Mouse (Mus musculus): ENCODE results near the gene Grid1. TPM values are rescaled to one million over a fixed set of nuclear protein-coding genes. Genes with fewer than 3 reads are reported as not detected.

Gene Grid1
- total and polyA plus RNA-seq, 3 experiments: 0.04 TPM; not detected in 2

DNA sequence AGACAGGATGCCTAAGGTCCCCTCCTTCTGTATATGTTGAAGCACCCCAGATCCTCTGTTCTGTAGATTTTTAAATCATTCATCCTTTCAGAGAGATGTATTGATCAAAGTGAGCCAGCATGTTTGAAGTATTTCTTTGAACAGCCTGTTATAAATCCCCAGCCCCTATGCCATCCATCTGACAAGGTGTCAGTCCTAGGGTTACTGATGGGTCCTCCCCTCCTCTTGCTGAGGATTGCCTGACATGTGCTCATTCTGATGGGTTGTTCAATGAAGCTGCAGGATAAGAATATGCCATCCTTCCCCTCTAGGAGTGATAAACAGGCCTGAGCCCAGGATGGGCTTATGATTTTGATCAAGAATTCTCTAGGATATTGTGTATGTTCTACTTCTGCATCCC is 411.5 kb downstream of the Grid1 start:
- no peak for DNase-seq

DNA sequence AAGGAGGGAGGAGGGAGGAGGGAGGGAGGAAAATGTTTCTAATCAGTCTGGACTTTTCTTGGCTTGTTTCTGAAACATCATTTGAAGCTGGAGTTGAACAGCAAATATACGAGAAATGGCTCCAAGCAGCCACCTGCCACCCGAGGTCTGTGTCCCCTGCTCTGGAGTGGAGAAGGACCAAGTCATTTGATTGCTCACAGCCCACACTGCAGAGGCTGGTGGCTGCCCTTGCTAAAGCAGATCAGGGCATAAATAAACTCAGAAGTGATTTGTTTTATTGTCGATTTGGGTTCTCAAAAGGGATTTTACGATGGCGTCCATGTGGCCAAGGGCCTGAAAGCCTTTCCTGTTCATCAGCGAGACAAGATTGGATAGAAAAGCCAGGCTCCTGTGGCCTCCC is 423.0 kb downstream of the Grid1 start:
- intact Hi-C loops (cut with DNase I): no loop called here
- Histone ChIP-seq H3K27ac (no peak overlapping the region), H3K4me1 (ENCODE audit: control insufficient read depth, insufficient read depth, low read length) (no peaks in the 10 kb centered on the region), H3K79me2 (replicated peaks; ENCODE audit: control insufficient read depth, insufficient read depth, low read length) (no peaks in the 10 kb centered on the region), H3K36me3 (ENCODE audit: control insufficient read depth, insufficient read depth, low read length) (no peaks in the 10 kb centered on the region), H3K4me3 (no peak overlapping the region), H3K9ac (ENCODE audit: low read depth, low read length) (no peak overlapping the region), H3K27me3 (ENCODE audit: control insufficient read depth, insufficient read depth, low read length) (no peaks in the 10 kb centered on the region)
- TF ChIP-seq CTCF (IDR thresholded peaks at IDR 0.05): no peak
- TF ChIP-seq EP300 (IDR thresholded peaks at IDR 0.05; ENCODE audit: insufficient read depth, low read depth, low read length): no peak
- TF ChIP-seq POLR2A (IDR thresholded peaks at IDR 0.05; ENCODE audit: insufficient read depth, low read depth, low read length): no peak
- DNase-seq: no peak
- WGBS: 82% methylated on average over 6 of the region's 6 CpGs

More for the DNA sequence above, 411.5 kb downstream of the Grid1 start:
- H3K4me3 ChIP-seq: no peak overlapping the region
- no peaks in the 10 kb centered on the region for H3K4me1 ChIP-seq (ENCODE audit: control insufficient read depth, insufficient read depth, low read length)
- TF ChIP-seq POLR2A (IDR thresholded peaks at IDR 0.05; ENCODE audit: insufficient read depth, low read depth, low read length) (no peak), CTCF (IDR thresholded peaks at IDR 0.05) (no peak), EP300 (IDR thresholded peaks at IDR 0.05; ENCODE audit: insufficient read depth, low read depth, low read length) (no peak)
- no peaks in the 10 kb centered on the region for H3K36me3 ChIP-seq (ENCODE audit: control insufficient read depth, insufficient read depth, low read length)
- no peaks in the 10 kb centered on the region for H3K79me2 ChIP-seq (replicated peaks; ENCODE audit: control insufficient read depth, insufficient read depth, low read length)
- no peak overlapping the region for H3K27ac ChIP-seq
- H3K9ac ChIP-seq (ENCODE audit: low read depth, low read length): no peak overlapping the region
- no peaks in the 10 kb centered on the region for H3K27me3 ChIP-seq (ENCODE audit: control insufficient read depth, insufficient read depth, low read length)
- intact Hi-C loops (cut with DNase I): no loop called here

DNA sequence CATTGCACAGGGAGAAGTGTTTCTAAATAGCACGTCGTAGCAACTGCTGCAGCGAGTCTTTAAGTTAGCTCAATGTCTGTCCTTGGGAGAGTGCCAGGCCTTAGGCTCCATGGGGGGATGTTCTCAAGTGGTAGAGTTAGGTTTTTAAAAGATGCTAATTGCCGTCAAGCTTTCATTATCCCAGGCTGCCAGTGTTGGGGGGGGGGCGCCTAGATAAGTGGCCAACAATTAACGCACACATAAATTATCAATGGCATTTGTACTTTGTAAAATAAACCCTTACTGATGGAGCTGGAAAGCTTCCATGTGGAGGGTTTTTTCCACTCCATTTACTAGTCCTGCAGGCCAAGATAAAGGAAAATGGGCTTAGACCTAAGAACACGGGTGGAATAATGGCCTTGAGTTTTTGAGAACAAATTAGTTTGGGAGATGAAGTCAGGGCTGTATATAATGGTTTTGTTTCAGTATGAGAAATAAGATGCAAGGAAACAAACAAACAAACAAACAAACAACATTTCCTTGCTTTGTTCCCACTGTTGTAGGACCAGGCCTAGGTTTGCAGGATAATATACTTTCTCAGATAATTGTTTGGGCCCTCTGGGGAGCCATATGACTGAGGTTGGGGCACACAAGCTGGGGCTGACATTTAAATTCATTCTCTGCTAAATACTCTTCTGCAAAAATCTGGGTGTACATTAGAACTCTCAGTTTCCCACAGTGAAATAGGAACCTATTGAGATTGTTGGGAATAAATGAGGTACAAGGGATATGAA is 425.1 kb downstream of the Grid1 start:
- intact Hi-C loops (cut with DNase I): no loop called here
- no peak for TF ChIP-seq EP300 (IDR thresholded peaks at IDR 0.05; ENCODE audit: insufficient read depth, low read depth, low read length)
- no peak for TF ChIP-seq POLR2A (IDR thresholded peaks at IDR 0.05; ENCODE audit: insufficient read depth, low read depth, low read length)
- TF ChIP-seq CTCF (IDR thresholded peaks at IDR 0.05): no peak
- Histone ChIP-seq H3K79me2 (replicated peaks; ENCODE audit: control insufficient read depth, insufficient read depth, low read length) (no peaks in the 10 kb centered on the region), H3K4me1 (ENCODE audit: control insufficient read depth, insufficient read depth, low read length) (no peaks in the 10 kb centered on the region), H3K4me3 (no peak overlapping the region), H3K36me3 (ENCODE audit: control insufficient read depth, insufficient read depth, low read length) (no peaks in the 10 kb centered on the region), H3K27ac (no peak overlapping the region), H3K27me3 (ENCODE audit: control insufficient read depth, insufficient read depth, low read length) (no peaks in the 10 kb centered on the region), H3K9ac (ENCODE audit: low read depth, low read length) (no peak overlapping the region)
- DNase-seq: no peak
- 65% methylated on average over 7 of the region's 7 CpGs for whole genome bisulfite sequencing

DNA sequence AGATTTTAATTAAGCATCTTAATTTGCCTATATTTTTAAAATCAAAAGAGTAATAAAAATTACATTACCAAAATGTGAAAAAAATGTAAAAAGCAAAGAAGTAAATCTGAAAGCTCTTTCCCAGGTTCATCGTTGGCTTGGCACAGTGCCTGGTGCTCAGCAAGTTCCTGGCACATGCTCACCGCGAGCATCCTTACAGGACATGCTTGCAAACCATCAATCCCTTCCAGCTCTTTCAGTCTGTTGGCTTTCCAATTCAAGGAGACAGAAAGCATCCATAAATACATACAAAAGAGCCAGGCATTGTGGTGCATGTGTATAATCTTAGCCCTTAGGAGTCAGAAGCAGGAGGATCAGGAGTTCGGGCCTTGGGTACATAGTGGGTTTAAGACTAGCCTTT is 430.5 kb downstream of the Grid1 start:
- Histone ChIP-seq H3K27me3 (ENCODE audit: control insufficient read depth, insufficient read depth, low read length) (no peaks in the 10 kb centered on the region), H3K27ac (no peak overlapping the region), H3K4me1 (ENCODE audit: control insufficient read depth, insufficient read depth, low read length) (no peaks in the 10 kb centered on the region), H3K9ac (ENCODE audit: low read depth, low read length) (no peak overlapping the region), H3K79me2 (replicated peaks; ENCODE audit: control insufficient read depth, insufficient read depth, low read length) (no peaks in the 10 kb centered on the region), H3K4me3 (no peak overlapping the region), H3K36me3 (ENCODE audit: control insufficient read depth, insufficient read depth, low read length) (no peaks in the 10 kb centered on the region)
- DNase-seq: no peak
- WGBS: 81% methylated on average over 4 of the region's 4 CpGs
- TF ChIP-seq EP300 (IDR thresholded peaks at IDR 0.05; ENCODE audit: insufficient read depth, low read depth, low read length) (no peak), POLR2A (IDR thresholded peaks at IDR 0.05; ENCODE audit: insufficient read depth, low read depth, low read length) (no peak), CTCF (IDR thresholded peaks at IDR 0.05) (no peak)
- intact Hi-C loops (cut with DNase I): no loop called here

DNA sequence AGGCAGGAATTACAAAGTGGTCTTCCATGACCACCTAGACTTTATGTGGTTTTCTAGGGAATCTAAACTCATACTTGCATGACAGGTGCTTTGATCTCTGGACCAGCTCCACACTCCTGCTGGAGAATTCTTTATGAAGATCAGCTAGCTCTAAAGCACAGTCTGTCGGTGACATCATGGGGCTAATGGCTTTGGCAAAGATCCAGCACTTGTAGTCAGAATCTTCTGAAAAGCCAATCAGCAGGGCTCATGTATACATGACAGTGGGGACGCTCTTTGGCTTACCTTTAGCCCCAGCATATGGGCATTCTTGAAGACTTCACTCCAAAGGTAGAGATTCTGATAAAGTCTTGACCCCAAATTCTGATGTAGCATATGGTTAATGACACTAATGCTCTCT is 434.6 kb downstream of the Grid1 start:
- DNase-seq: no peak
- H3K4me1 ChIP-seq (ENCODE audit: control insufficient read depth, insufficient read depth, low read length): no peaks in the 10 kb centered on the region
- H3K27me3 ChIP-seq (ENCODE audit: control insufficient read depth, insufficient read depth, low read length): no peaks in the 10 kb centered on the region
- 52% methylated on average over 2 of the region's 2 CpGs for WGBS
- H3K4me3 ChIP-seq: no peak overlapping the region
- H3K79me2 ChIP-seq (replicated peaks; ENCODE audit: control insufficient read depth, insufficient read depth, low read length): no peaks in the 10 kb centered on the region
- no peak overlapping the region for H3K9ac ChIP-seq (ENCODE audit: low read depth, low read length)
- no peak for TF ChIP-seq CTCF (IDR thresholded peaks at IDR 0.05)
- no peak for TF ChIP-seq POLR2A (IDR thresholded peaks at IDR 0.05; ENCODE audit: insufficient read depth, low read depth, low read length)
- TF ChIP-seq EP300 (IDR thresholded peaks at IDR 0.05; ENCODE audit: insufficient read depth, low read depth, low read length): no peak
- no peaks in the 10 kb centered on the region for H3K36me3 ChIP-seq (ENCODE audit: control insufficient read depth, insufficient read depth, low read length)
- no peak overlapping the region for H3K27ac ChIP-seq
- intact Hi-C loops (cut with DNase I): no loop called here

DNA sequence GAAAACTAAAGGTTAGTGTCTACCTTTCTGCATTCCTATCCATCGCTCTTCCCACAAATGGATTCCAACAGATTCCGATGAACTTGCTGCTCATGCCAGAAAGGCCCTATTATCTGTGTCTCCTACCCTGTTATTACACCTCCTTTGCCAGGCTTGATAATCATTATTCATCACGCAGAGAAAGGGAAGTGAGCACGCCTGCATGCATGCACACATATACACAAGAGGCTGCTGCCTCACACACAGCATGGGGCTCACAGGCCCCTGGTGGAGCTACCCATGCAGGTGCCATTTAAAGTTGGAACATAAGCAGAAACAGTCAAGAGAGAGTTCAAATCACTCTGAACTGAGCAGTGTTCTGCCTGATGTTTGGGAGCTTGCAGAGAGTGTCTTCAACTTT is 450.4 kb downstream of the Grid1 start:
- Histone ChIP-seq H3K36me3 (ENCODE audit: control insufficient read depth, insufficient read depth, low read length) (no peaks in the 10 kb centered on the region), H3K27me3 (ENCODE audit: control insufficient read depth, insufficient read depth, low read length) (no peaks in the 10 kb centered on the region), H3K4me3 (no peak overlapping the region), H3K79me2 (replicated peaks; ENCODE audit: control insufficient read depth, insufficient read depth, low read length) (no peaks in the 10 kb centered on the region), H3K9ac (ENCODE audit: low read depth, low read length) (no peak overlapping the region), H3K27ac (no peak overlapping the region), H3K4me1 (ENCODE audit: control insufficient read depth, insufficient read depth, low read length) (no peaks in the 10 kb centered on the region)
- 80% methylated on average over 4 of the region's 4 CpGs for WGBS
- intact Hi-C loops (cut with DNase I): no loop called here
- TF ChIP-seq POLR2A (IDR thresholded peaks at IDR 0.05; ENCODE audit: insufficient read depth, low read depth, low read length): no peak
- no peak for TF ChIP-seq EP300 (IDR thresholded peaks at IDR 0.05; ENCODE audit: insufficient read depth, low read depth, low read length)
- TF ChIP-seq CTCF (IDR thresholded peaks at IDR 0.05): no peak
- no peak for DNase-seq
